Mouse (Mus musculus) kidney, embryonic 14.5 days (tissue): Measurements from ENCODE around the gene Nt5c2. TPM values are rescaled to one million over a fixed set of nuclear protein-coding genes. Genes with fewer than 3 reads are reported as not detected.
"Not testable (repeated sequence)": the region's sequence is repeated elsewhere in the genome, so short reads cannot be mapped to it uniquely, and the experiment has no call there.

ENCODE experiments used
- ATAC-seq: fragments of 200-750 bp; cut with Nextera tagmentation; 2 replicates; pipeline ENCODE4 v1.8.0; 2017; ENCODE audit warnings: moderate number of reproducible peaks, mild to moderate bottlenecking, moderate TSS enrichment, moderate library complexity; ENCODE audit not compliant: low FRiP score, low TSS enrichment
- H3K27ac ChIP-seq: fragments of 300-500 bp; sonication (generic); 2 replicates; pipeline ENCODE4 v1.5.1; 2014; ENCODE audit warnings: low read depth, mild to moderate bottlenecking, low read length, moderate library complexity, mixed read lengths
- H3K27me3 ChIP-seq: fragments of 300-500 bp; sonication (generic); 2 replicates; pipeline ENCODE4 v1.6.1; 2014; ENCODE audit warnings: mild to moderate bottlenecking, low read length; ENCODE audit not compliant: control insufficient read depth, insufficient read depth
- H3K36me3 ChIP-seq: fragments of 300-500 bp; sonication (generic); 2 replicates; pipeline ENCODE4 v1.6.1; 2014; ENCODE audit warnings: low read length, mixed read lengths; ENCODE audit not compliant: control insufficient read depth, insufficient read depth
- H3K4me1 ChIP-seq: fragments of 300-500 bp; sonication (generic); 2 replicates; pipeline ENCODE4 v1.6.1; 2014; ENCODE audit warnings: low read length, mixed read lengths; ENCODE audit not compliant: control insufficient read depth, insufficient read depth
- H3K4me2 ChIP-seq: fragments of 300-500 bp; sonication (generic); replicated peaks from 2 replicates; pipeline ENCODE4 v1.6.1; 2014; ENCODE audit warnings: low read depth, mild to moderate bottlenecking, low read length
- H3K4me3 ChIP-seq: fragments of 300-500 bp; sonication (generic); 2 replicates; pipeline ENCODE4 v1.5.1; 2014; ENCODE audit warnings: mild to moderate bottlenecking, low read length
- H3K9ac ChIP-seq: fragments of 300-500 bp; sonication (generic); 2 replicates; pipeline ENCODE4 v1.6.1; 2014; ENCODE audit warnings: low read depth, mild to moderate bottlenecking, low read length, moderate library complexity
- H3K9me3 ChIP-seq: fragments of 300-500 bp; sonication (generic); 2 replicates; pipeline ENCODE4 v1.6.1; 2016; ENCODE audit warnings: low read length; ENCODE audit not compliant: control insufficient read depth
- WGBS: fragments of 180-500 bp; shearing (Covaris S2); extraction: QIAGEN DNeasy Blood & Tissue Kit; methylation state at CpG from one replicate; pipeline ENCODE4 v1.1.7; 2014; 5-methylcytosine and 5-hydroxymethylcytosine counted together
- polyA plus RNA-seq: library from polyadenylated mRNA; unstranded; fragments of >200 nt; fragmentation: Nextera tagmentation; extraction: Ambion mirVana; gene quantifications from 2 replicates; pipeline ENCODE4 v1.2.1, GENCODE M21; 2014

Gene Nt5c2
- polyA plus RNA-seq, 1 experiment from 2014 or later, result 80.2 TPM

DNA sequence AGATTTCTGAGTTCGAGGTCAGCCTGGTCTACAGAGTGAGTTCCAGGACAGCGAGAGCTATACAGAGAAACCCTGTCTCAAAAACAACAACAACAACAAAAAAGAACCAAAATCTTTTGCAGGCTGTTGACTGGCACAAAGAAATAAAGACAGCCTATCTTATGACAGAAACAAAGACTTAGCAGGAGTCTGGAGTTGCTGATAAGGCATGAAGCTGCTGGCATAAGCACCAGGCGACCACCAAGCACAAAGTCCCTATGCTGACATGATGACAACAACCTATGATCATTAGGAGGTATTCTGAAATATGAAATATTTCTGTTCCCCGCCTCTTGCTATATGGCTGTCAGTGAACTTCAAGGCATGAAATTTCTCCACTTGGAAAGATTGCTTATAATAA lies 16.0 kb downstream of the Nt5c2 start:
- Histone ChIP-seq H3K36me3 (no peaks in the 10 kb centered on the region), H3K27me3 (no peaks in the 10 kb centered on the region), H3K4me3 (no peak overlapping the region), H3K9me3 (no peaks in the 10 kb centered on the region), H3K4me1 (no peaks in the 10 kb centered on the region), H3K27ac (no peak overlapping the region), H3K9ac (no peak overlapping the region), H3K4me2 (no peak overlapping the region)
- no peak for ATAC-seq
- WGBS, result 84% methylated on average over 4 of the region's 4 CpGs

DNA sequence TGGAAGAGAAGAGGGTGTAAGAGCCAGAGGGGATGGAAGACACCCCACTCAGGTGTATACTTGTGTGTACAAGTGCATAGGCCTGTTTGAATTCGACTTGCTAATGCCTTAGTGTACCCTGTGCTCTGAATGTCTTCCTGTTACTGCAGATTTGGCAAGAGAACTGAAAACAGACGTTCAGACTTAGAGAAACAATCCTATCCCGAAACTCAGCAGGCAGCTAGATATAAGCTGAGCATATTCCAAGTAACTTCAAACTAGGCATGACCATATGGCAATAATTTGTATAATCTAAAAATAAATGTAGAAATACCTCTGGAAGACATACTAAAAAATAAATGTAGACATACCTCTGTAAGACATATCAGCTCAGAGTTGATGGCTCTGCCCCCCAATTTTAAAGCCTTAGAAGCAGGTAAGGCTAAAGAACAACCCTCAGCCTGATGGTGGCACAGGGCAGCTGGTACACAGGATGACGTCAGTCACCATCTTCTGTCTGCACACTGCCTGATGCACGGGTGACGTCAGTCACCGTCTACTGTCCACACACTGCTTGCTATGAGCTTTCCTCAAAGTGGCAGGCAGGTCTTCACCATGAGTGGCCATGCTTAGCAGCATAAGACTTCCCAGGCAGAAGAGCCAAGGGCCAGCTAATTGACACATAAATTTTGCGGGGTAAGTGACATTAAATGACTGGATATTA lies 16.6 kb downstream of the Nt5c2 start:
- ATAC-seq, result no peak

DNA sequence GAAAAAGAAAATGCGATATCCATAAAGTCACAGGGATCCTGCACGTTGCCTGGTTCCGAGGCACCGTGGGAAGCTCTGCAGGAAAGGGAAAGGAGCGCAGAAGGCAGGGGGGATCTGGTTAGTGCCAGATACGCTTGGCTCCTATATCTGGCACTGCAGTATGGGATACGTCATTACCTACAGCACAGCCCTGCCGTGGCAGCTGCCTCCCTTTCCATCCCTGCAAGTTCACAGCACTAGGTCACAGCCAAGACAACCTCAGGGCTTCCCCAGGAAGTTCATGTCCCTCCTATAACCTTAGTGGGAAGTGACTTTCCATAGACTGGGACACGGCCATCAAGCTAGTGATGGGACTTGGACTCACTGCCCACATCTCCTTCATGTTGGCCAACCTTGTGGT lies 18.9 kb downstream of the Nt5c2 start:
- 80% methylated on average over 9 of the region's 9 CpGs for WGBS

More for the DNA sequence above, 16.6 kb downstream of the Nt5c2 start:
- no peak overlapping the region for H3K9ac ChIP-seq
- H3K9me3 ChIP-seq, result no peaks in the 10 kb centered on the region
- no peak overlapping the region for H3K4me3 ChIP-seq
- H3K27ac ChIP-seq, result no peak overlapping the region
- no peaks in the 10 kb centered on the region for H3K27me3 ChIP-seq
- H3K4me2 ChIP-seq, result no peak overlapping the region
- H3K4me1 ChIP-seq, result no peaks in the 10 kb centered on the region
- WGBS, result 82% methylated on average over 8 of the region's 8 CpGs
- H3K36me3 ChIP-seq, result no peaks in the 10 kb centered on the region

DNA sequence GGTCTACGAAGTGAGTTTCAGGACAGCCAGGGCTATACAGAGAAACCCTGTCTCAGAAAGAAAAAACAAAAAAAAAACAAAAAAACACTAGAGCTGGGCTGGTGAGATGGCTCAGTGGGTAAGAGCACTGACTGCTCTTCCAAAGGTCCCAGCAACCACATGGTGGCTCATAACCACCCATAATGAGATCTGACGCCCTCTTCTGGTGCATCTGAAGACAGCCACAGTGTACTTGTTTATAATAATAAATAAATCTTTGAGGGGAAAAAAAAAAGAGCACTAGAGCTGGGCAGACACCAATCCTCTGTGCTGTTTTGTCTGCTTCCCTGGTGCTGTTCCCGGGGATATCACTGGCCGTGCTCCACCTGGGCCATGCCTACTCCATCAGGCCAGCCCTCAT lies 22.6 kb downstream of the Nt5c2 start:
- not testable (repeated sequence) for H3K9ac ChIP-seq, H3K9me3 ChIP-seq, H3K27me3 ChIP-seq, ATAC-seq, H3K36me3 ChIP-seq, H3K4me2 ChIP-seq, H3K27ac ChIP-seq, H3K4me3 ChIP-seq
- WGBS, result 72% methylated on average over 4 of the region's 4 CpGs
- H3K4me1 ChIP-seq, result peaks cover 21% of the 10 kb centered on the region

More for the DNA sequence above, 18.9 kb downstream of the Nt5c2 start:
- Histone ChIP-seq H3K4me2 (no peak overlapping the region), H3K36me3 (no peaks in the 10 kb centered on the region), H3K9ac (no peak overlapping the region), H3K4me1 (no peaks in the 10 kb centered on the region), H3K27ac (no peak overlapping the region), H3K4me3 (no peak overlapping the region), H3K27me3 (no peaks in the 10 kb centered on the region), H3K9me3 (no peaks in the 10 kb centered on the region)
- ATAC-seq, result no peak

DNA sequence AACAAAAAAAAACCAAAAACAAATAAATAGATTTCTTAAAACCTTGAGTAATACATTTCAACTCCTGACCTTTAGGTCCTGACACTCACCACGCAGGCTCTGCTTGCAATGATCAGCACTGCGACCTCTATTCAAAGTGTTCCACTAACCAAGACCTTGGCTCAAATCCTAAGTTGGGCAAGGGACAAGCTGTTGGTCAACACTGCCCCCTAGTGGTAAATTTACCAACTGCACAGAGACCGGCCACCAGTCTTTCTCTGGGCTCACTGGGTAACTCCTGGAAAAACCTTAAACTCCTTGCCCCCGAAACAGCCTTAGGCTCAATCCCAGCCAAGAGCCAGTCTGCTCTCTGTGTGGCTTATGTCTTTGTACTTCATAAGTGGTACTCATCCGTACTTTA lies 23.8 kb downstream of the Nt5c2 start:
- no peaks in the 10 kb centered on the region for H3K36me3 ChIP-seq
- peaks cover 21% of the 10 kb centered on the region for H3K4me1 ChIP-seq
- WGBS, result 13% methylated on average over 5 of the region's 5 CpGs
- no peak overlapping the region for H3K27ac ChIP-seq
- H3K9me3 ChIP-seq, result no peaks in the 10 kb centered on the region
- no peak overlapping the region for H3K9ac ChIP-seq
- H3K4me3 ChIP-seq, result no peak overlapping the region
- no peak overlapping the region for H3K4me2 ChIP-seq
- no peak for ATAC-seq
- H3K27me3 ChIP-seq, result no peaks in the 10 kb centered on the region

DNA sequence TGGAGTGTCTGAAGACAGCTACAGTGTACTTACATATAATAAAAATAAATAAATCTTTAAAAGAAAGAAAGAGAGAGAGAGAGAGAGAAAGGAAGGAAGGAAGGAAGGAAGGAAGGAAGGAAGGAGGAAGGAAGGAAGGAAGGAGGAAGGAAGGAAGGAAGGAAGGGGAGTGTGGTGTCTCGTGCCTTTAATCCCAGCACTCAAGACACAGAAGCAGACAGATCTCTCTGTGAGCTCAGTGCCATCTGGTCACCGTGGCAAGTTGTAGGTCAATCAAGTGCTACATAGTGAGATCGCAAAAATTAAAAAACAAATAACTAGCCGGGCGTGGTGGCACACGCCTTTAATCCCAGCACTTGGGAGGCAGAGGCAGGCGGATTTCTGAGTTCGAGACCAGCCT lies 24.3 kb downstream of the Nt5c2 start:
- 80% methylated on average over 8 of the region's 8 CpGs for WGBS
- not testable (repeated sequence) for H3K4me2 ChIP-seq, H3K27me3 ChIP-seq, H3K27ac ChIP-seq, H3K4me3 ChIP-seq, ATAC-seq, H3K9me3 ChIP-seq, H3K36me3 ChIP-seq, H3K9ac ChIP-seq
- peaks cover 21% of the 10 kb centered on the region for H3K4me1 ChIP-seq

DNA sequence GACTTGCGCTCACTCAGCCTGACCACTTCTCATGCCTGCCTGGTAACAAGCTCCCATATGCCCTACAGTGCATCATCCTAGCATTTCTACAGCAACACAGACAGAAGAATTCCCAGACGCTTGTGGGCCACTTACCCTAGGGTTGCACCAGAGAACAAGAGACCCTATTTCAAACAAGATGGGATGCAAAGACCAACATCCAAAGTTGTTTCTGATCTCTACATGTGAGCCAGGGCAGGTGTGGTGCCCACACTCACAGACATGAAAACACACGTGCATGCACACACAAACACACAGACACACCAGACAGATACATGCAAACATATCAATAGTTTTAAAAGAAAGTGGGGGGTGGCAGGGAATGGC lies 24.8 kb downstream of the Nt5c2 start:
- Histone ChIP-seq H3K36me3 (no peaks in the 10 kb centered on the region), H3K27me3 (no peaks in the 10 kb centered on the region), H3K9ac (no peak overlapping the region), H3K9me3 (no peaks in the 10 kb centered on the region), H3K4me3 (no peak overlapping the region), H3K27ac (no peak overlapping the region; the same call in 1 of the 2 replicates), H3K4me1 (peaks cover 21% of the 10 kb centered on the region), H3K4me2 (no peak overlapping the region)
- ATAC-seq, result no peak
- 78% methylated on average over 3 of the region's 3 CpGs for WGBS

DNA sequence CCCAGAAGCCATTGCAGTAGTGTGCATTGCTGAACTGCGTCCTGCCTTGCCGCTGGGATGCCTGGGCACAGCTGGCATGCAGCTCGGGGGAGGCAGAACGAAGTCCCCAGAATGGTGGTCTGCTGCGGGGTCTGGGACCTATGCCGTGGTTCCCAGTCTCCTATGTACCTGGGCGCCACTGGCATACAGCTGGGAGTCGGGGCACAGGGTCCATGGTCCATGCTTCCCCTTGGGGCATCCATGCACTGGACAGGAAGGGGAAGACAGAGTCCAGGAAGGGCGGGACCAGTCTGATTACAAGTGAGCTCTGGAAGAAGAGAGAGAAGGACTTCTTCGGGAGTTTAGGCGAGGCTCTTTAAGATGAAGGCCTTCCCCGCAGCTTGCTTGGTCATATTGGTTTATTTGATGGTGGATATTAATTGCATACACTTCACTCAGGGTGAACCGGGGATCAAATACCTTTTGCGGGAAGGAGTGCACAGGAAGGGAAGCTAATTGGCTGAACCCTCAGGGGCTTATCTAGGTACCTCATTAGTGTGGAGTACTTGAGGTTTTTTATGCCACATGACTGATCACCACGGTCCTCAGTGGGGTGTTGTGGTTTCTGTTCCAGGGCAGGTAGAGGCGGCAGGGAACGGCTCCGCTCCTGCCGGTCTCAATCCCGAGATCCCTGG lies 25.3 kb downstream of the Nt5c2 start:
- Histone ChIP-seq H3K27me3 (no peaks in the 10 kb centered on the region), H3K4me3 (no peak overlapping the region), H3K27ac (peak overlapping the region; percentile 77), H3K4me1 (peaks cover 21% of the 10 kb centered on the region), H3K9ac (no peak overlapping the region), H3K36me3 (no peaks in the 10 kb centered on the region), H3K9me3 (no peaks in the 10 kb centered on the region), H3K4me2 (no peak overlapping the region)
- no peak for ATAC-seq
- WGBS, result 70% methylated on average over 20 of the region's 20 CpGs

DNA sequence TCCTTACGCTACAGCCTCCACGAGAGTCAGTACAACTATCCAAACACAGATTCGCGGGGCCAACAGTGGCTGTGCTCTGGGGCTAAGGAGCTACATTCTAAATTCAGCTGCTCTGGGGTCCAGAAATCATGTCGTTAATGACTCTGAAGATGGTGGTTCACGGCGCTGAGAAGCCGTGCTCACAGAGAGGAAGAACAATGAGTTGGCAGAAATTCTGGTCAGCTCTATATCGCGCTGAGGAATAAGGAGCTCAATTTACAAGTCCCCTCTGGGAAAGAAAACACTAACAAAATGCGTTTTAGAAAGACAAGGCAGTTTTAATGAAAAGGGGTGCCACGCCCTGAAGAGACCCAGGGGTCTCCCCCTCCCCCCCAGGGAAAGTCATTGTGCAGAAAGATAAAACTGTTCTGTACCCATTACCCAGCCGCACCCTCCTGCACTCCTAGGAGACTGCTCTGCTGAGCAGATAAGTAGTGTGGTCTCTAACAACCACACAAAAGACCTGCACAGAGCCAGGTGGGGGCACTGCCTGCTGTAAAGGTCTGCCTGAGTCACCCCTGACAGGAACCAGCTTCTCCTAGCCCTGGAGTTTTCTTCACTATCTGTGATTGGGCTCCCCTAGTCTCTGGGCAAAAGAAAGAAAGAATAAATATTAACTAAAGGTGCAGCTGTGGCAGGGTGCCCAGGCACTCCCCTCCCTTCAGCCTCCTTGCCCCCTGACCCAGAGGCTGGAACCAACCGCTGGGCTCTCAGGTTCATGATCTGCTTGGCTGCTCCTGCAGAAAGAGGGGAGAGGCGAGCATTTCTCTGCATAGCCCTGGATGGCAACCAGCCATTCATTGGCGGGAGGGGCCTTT lies 26.5 kb downstream of the Nt5c2 start:
- no peak overlapping the region for H3K4me2 ChIP-seq
- H3K4me1 ChIP-seq, result peaks cover 28% of the 10 kb centered on the region
- no peaks in the 10 kb centered on the region for H3K9me3 ChIP-seq
- WGBS, result 31% methylated on average over 16 of the region's 16 CpGs
- no peaks in the 10 kb centered on the region for H3K27me3 ChIP-seq
- H3K36me3 ChIP-seq, result no peaks in the 10 kb centered on the region
- H3K4me3 ChIP-seq, result no peak overlapping the region
- ATAC-seq, result peak; percentile 91
- peak overlapping the region; percentile 77 for H3K27ac ChIP-seq
- no peak overlapping the region for H3K9ac ChIP-seq
